Mouse (Mus musculus) liver, embryonic 18 days (tissue): ENCODE data around the gene Leng9. TPM values are rescaled to one million over a fixed set of nuclear protein-coding genes. Genes with fewer than 3 reads are reported as not detected.

Source experiments
- polyA plus RNA-seq: library from polyadenylated mRNA; depleted of rRNA; stranded (reverse); fragments of >200 nt; gene quantifications from 2 replicates; pipeline ENCODE4 v1.2.3, GENCODE M21; 2012; rRNA removed

The Leng9 gene
- polyA plus RNA-seq, result 1.1 and 1.2 TPM in 2 replicates

GRCm38 (mm10) chr7:4150059-4150541, at the start of gene Leng9:
Gene Leng9, minus strand, starts transcription at chr7:4150374.

GRCm38 (mm10) chr7:4164090-4164910, 14.1 kb upstream of the Leng9 start, which contains the start of gene Cdc42ep5:
Gene Cdc42ep5, minus strand, starts transcription at chr7:4164860.

GRCm38 (mm10) chr7:4136771-4137531, 13.2 kb downstream of the Leng9 start, which contains the start of gene Leng8:
Gene Leng8, plus strand, starts transcription at chr7:4137039.

GRCm38 (mm10) chr7:4119344-4119902, 30.8 kb downstream of the Leng9 start, which contains the start of gene Ttyh1:
Gene Ttyh1, plus strand, starts transcription at chr7:4119408.

Other genes with a start within 250 kb of the Leng9 start
- 2.6 TPM in 2 replicates for gene Lilra6, start 234.9 kb downstream of the Leng9 start, polyA plus RNA-seq
- gene Lair1, start 87.2 kb downstream of the Leng9 start, polyA plus RNA-seq, result 2.5 and 3.0 TPM in 2 replicates
- gene Ttyh1, start 31.0 kb downstream of the Leng9 start, polyA plus RNA-seq, result 0.41 and 0.63 TPM in 2 replicates
- gene Leng8, start 13.3 kb downstream of the Leng9 start, polyA plus RNA-seq, result 47.3 and 66.1 TPM in 2 replicates
- gene Cdc42ep5, start 14.5 kb upstream of the Leng9 start, polyA plus RNA-seq, result 6.3 and 6.4 TPM in 2 replicates
- 1.1 and 1.3 TPM in 2 replicates for gene Lilra5, start 87.4 kb upstream of the Leng9 start, polyA plus RNA-seq
- 0.13 and 0.30 TPM in 2 replicates for gene Ncr1, start 187.3 kb upstream of the Leng9 start, polyA plus RNA-seq
- 1.2 and 1.3 TPM in 2 replicates for gene Gp6, start 247.4 kb upstream of the Leng9 start, polyA plus RNA-seq